Mouse (Mus musculus): ENCODE data around the gene Rhox3a2. TPM values are rescaled to one million over a fixed set of nuclear protein-coding genes. Genes with fewer than 3 reads are reported as not detected.
"Not testable (repeated sequence)": the region's sequence is repeated elsewhere in the genome, so short reads cannot be mapped to it uniquely, and the experiment has no call there.

Rhox3a2 gene
- not detected in 2 replicates for polyA plus RNA-seq (2015; fragmentation: Nextera tagmentation; extraction: Ambion mirVana)

DNA sequence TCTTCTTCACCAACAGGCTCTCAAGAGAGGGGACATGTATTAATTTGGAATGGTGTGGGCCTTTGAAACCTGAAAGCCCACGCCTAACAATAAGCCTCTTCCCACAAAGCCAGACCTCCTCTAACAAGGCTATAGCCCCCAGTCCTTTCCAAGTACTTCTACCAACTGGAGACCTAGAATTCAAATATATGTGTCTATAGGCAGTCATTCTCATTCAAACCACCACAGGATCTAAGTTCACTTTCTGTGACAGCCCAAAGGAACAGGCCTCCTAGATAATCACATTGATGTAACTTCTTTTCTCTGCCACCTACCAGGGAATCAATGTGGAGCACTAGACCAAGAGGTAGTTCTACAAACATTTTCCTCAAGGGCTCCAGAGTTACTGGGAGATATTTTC, at the start of gene Rhox3a2:
TSS of gene Rhox3a2 (plus strand) at position 301 of the 400 bp plus-strand sequence.
- not testable (repeated sequence) for H3K4me2 ChIP-seq (ENCODE audit: low read length); H3K27ac ChIP-seq (ENCODE audit: low read length)
- WGBS, result no CpG with 5 or more reads among the region's 1 CpGs

GRCm38 (mm10) chrX:37390548-37390947, 10.7 kb downstream of the Rhox3a2 start, which contains the start of gene Rhox4a2:
Rhox4a2 (plus strand) TSS chrX:37390848.
- H3K27me3 ChIP-seq (ENCODE audit: control insufficient read depth, insufficient read depth, low read depth, low read length); H3K4me1 ChIP-seq (ENCODE audit: control insufficient read depth, insufficient read depth, low read length); H3K36me3 ChIP-seq (ENCODE audit: control insufficient read depth, insufficient read depth, low read length); H3K9me3 ChIP-seq (replicated peaks; ENCODE audit: control insufficient read depth, low read length, poor library complexity, severe bottlenecking); H3K4me2 ChIP-seq (ENCODE audit: low read length); ATAC-seq; H3K27ac ChIP-seq (ENCODE audit: low read length); H3K9ac ChIP-seq (ENCODE audit: low read depth, low read length); H3K4me3 ChIP-seq (ENCODE audit: low read depth, low read length): not testable (repeated sequence)
- WGBS, result 96% methylated on average over 7 of the region's 16 CpGs

More for the DNA sequence above, at the start of gene Rhox3a2:
- not testable (repeated sequence) for H3K4me1 ChIP-seq (ENCODE audit: control insufficient read depth, insufficient read depth, low read length); H3K9me3 ChIP-seq (replicated peaks; ENCODE audit: control insufficient read depth, low read length, poor library complexity, severe bottlenecking); H3K9ac ChIP-seq (ENCODE audit: low read depth, low read length); H3K4me3 ChIP-seq (ENCODE audit: low read depth, low read length); H3K36me3 ChIP-seq (ENCODE audit: control insufficient read depth, insufficient read depth, low read length); H3K27me3 ChIP-seq (ENCODE audit: control insufficient read depth, insufficient read depth, low read depth, low read length); ATAC-seq

GRCm38 (mm10) chrX:37411767-37412166, 31.9 kb downstream of the Rhox3a2 start, which contains the start of gene Rhox2b:
Rhox2b (plus strand) TSS chrX:37412067.
- not testable (repeated sequence) for H3K36me3 ChIP-seq (ENCODE audit: control insufficient read depth, insufficient read depth, low read length); H3K9me3 ChIP-seq (replicated peaks; ENCODE audit: control insufficient read depth, low read length, poor library complexity, severe bottlenecking); ATAC-seq; H3K4me2 ChIP-seq (ENCODE audit: low read length); H3K4me3 ChIP-seq (ENCODE audit: low read depth, low read length); H3K9ac ChIP-seq (ENCODE audit: low read depth, low read length); H3K4me1 ChIP-seq (ENCODE audit: control insufficient read depth, insufficient read depth, low read length); H3K27ac ChIP-seq (ENCODE audit: low read length); H3K27me3 ChIP-seq (ENCODE audit: control insufficient read depth, insufficient read depth, low read depth, low read length)
- no CpG with 5 or more reads among the region's 9 CpGs for WGBS

DNA sequence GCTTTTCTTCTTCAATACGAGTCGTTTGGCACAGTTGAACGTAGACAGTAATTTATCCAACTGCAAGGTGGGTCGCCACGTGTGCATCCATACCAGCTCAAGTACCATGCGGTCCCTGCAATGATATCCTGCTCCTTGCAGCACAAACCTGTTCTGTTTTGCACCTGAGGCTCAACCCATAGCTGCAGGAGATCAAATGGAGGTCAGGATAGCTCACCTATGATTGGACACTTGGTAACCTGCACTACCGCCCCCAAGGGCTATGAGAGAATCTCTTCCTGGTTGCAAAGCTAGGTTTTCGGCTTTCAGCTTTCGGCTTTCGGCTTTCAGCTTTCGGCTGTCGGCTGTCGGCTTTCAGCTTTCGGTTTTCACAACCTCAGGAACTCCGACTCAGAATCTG, 52.4 kb downstream of the Rhox3a2 start, which contains the start of gene Rhox4b:
TSS of gene Rhox4b (plus strand) at position 301 of the 400 bp plus-strand sequence.
- H3K9ac ChIP-seq (ENCODE audit: low read depth, low read length); H3K36me3 ChIP-seq (ENCODE audit: control insufficient read depth, insufficient read depth, low read length); ATAC-seq; H3K4me1 ChIP-seq (ENCODE audit: control insufficient read depth, insufficient read depth, low read length); H3K4me3 ChIP-seq (ENCODE audit: low read depth, low read length); H3K27ac ChIP-seq (ENCODE audit: low read length); H3K9me3 ChIP-seq (replicated peaks; ENCODE audit: control insufficient read depth, low read length, poor library complexity, severe bottlenecking); H3K4me2 ChIP-seq (ENCODE audit: low read length); H3K27me3 ChIP-seq (ENCODE audit: control insufficient read depth, insufficient read depth, low read depth, low read length): not testable (repeated sequence)
- WGBS, result 91% methylated on average over 14 of the region's 15 CpGs

Other genes starting within 250 kb of the Rhox3a2 start
- 0.57 and 0.82 TPM in 2 replicates for gene Akap14, start 211.2 kb upstream of the Rhox3a2 start, polyA plus RNA-seq (2015; fragmentation: Nextera tagmentation; extraction: Ambion mirVana)
- 605 and 635 TPM in 2 replicates for gene Ndufa1, start 188.9 kb upstream of the Rhox3a2 start, polyA plus RNA-seq (2015; fragmentation: Nextera tagmentation; extraction: Ambion mirVana)
- gene Rnf113a1, start 188.8 kb upstream of the Rhox3a2 start, polyA plus RNA-seq (2015; fragmentation: Nextera tagmentation; extraction: Ambion mirVana), result 20.8 and 23.2 TPM in 2 replicates
- gene Gm9, start 169.0 kb upstream of the Rhox3a2 start, polyA plus RNA-seq (2015; fragmentation: Nextera tagmentation; extraction: Ambion mirVana), result not detected in 2 replicates
- gene Rhox1, start 157.8 kb upstream of the Rhox3a2 start, polyA plus RNA-seq (2015; fragmentation: Nextera tagmentation; extraction: Ambion mirVana), result not detected in 2 replicates
- not detected in 2 replicates for gene Rhox2a, start 135.1 kb upstream of the Rhox3a2 start, polyA plus RNA-seq (2015; fragmentation: Nextera tagmentation; extraction: Ambion mirVana)
- not detected in 2 replicates for gene Rhox3a, start 130.1 kb upstream of the Rhox3a2 start, polyA plus RNA-seq (2015; fragmentation: Nextera tagmentation; extraction: Ambion mirVana)
- gene Rhox4a, start 114.7 kb upstream of the Rhox3a2 start, polyA plus RNA-seq (2015; fragmentation: Nextera tagmentation; extraction: Ambion mirVana), result not detected in 2 replicates
- gene Rhox4a2, start 10.8 kb downstream of the Rhox3a2 start, polyA plus RNA-seq (2015; fragmentation: Nextera tagmentation; extraction: Ambion mirVana), result not detected in 2 replicates
- gene Rhox2b, start 32.0 kb downstream of the Rhox3a2 start, polyA plus RNA-seq (2015; fragmentation: Nextera tagmentation; extraction: Ambion mirVana), result not detected in 2 replicates
- gene Rhox4b, start 52.5 kb downstream of the Rhox3a2 start, polyA plus RNA-seq (2015; fragmentation: Nextera tagmentation; extraction: Ambion mirVana), result not detected in 2 replicates
- gene Rhox2c, start 73.7 kb downstream of the Rhox3a2 start, polyA plus RNA-seq (2015; fragmentation: Nextera tagmentation; extraction: Ambion mirVana), result not detected in 2 replicates
- gene Rhox3c, start 78.6 kb downstream of the Rhox3a2 start, polyA plus RNA-seq (2015; fragmentation: Nextera tagmentation; extraction: Ambion mirVana), result not detected in 2 replicates
- not detected in 2 replicates for gene Rhox4c, start 100.3 kb downstream of the Rhox3a2 start, polyA plus RNA-seq (2015; fragmentation: Nextera tagmentation; extraction: Ambion mirVana)
- gene Rhox2d, start 113.4 kb downstream of the Rhox3a2 start, polyA plus RNA-seq (2015; fragmentation: Nextera tagmentation; extraction: Ambion mirVana), result not detected in 2 replicates
- gene Rhox4d, start 134.3 kb downstream of the Rhox3a2 start, polyA plus RNA-seq (2015; fragmentation: Nextera tagmentation; extraction: Ambion mirVana), result not detected in 2 replicates
- not detected in 2 replicates for gene Rhox2e, start 150.4 kb downstream of the Rhox3a2 start, polyA plus RNA-seq (2015; fragmentation: Nextera tagmentation; extraction: Ambion mirVana)
- gene Rhox3e, start 162.0 kb downstream of the Rhox3a2 start, polyA plus RNA-seq (2015; fragmentation: Nextera tagmentation; extraction: Ambion mirVana), result not detected in 2 replicates
- not detected in 2 replicates for gene Rhox4e, start 177.4 kb downstream of the Rhox3a2 start, polyA plus RNA-seq (2015; fragmentation: Nextera tagmentation; extraction: Ambion mirVana)
- gene Rhox2f, start 191.4 kb downstream of the Rhox3a2 start, polyA plus RNA-seq (2015; fragmentation: Nextera tagmentation; extraction: Ambion mirVana), result not detected in 2 replicates
- not detected in 2 replicates for gene Rhox3f, start 201.0 kb downstream of the Rhox3a2 start, polyA plus RNA-seq (2015; fragmentation: Nextera tagmentation; extraction: Ambion mirVana)
- not detected in 2 replicates for gene Rhox4f, start 227.7 kb downstream of the Rhox3a2 start, polyA plus RNA-seq (2015; fragmentation: Nextera tagmentation; extraction: Ambion mirVana)
- gene Rhox3g, start 248.6 kb downstream of the Rhox3a2 start, polyA plus RNA-seq (2015; fragmentation: Nextera tagmentation; extraction: Ambion mirVana), result not detected in 2 replicates

Measured in midbrain, embryonic 16.5 days (tissue).